Mouse (Mus musculus) hindbrain, embryonic 16.5 days (tissue): ENCODE results near the gene Pmel. TPM values are rescaled to one million over a fixed set of nuclear protein-coding genes. Genes with fewer than 3 reads are reported as not detected.

Source experiments
- ATAC-seq: fragments of 200-750 bp; cut with Nextera tagmentation; 2 replicates; pipeline ENCODE4 v1.8.0; 2017; ENCODE audit warnings: moderate TSS enrichment, moderate library complexity
- H3K27ac ChIP-seq: fragments of 300-500 bp; sonication (generic); 2 replicates; pipeline ENCODE4 v1.5.1; 2014; ENCODE audit warnings: low read depth, mild to moderate bottlenecking, control low read depth, low read length, moderate library complexity
- H3K27me3 ChIP-seq: fragments of 300-500 bp; sonication (generic); replicated peaks from 2 replicates; pipeline ENCODE4 v1.6.1; 2014; ENCODE audit warnings: low read length; ENCODE audit not compliant: control insufficient read depth, insufficient read depth
- H3K36me3 ChIP-seq: fragments of 300-500 bp; sonication (generic); 2 replicates; pipeline ENCODE4 v1.6.1; 2014; ENCODE audit warnings: mild to moderate bottlenecking, low read length, moderate library complexity, mixed read lengths; ENCODE audit not compliant: control insufficient read depth, insufficient read depth
- H3K4me1 ChIP-seq: fragments of 300-500 bp; sonication (generic); 2 replicates; pipeline ENCODE4 v1.6.1; 2014; ENCODE audit warnings: low read depth, low read length; ENCODE audit not compliant: control insufficient read depth, insufficient read depth
- H3K4me2 ChIP-seq: fragments of 300-500 bp; sonication (generic); 2 replicates; pipeline ENCODE4 v1.6.1; 2014; ENCODE audit warnings: mild to moderate bottlenecking, low read length, control low read depth, moderate library complexity
- H3K4me3 ChIP-seq: fragments of 300-500 bp; sonication (generic); 2 replicates; pipeline ENCODE4 v1.5.1; 2014; ENCODE audit warnings: mild to moderate bottlenecking, low read length, control low read depth, moderate library complexity
- H3K9ac ChIP-seq: fragments of 300-500 bp; sonication (generic); 2 replicates; pipeline ENCODE4 v1.6.1; 2014; ENCODE audit warnings: low read depth, mild to moderate bottlenecking, control low read depth, low read length, moderate library complexity
- H3K9me3 ChIP-seq: fragments of 300-500 bp; sonication (generic); 2 replicates; pipeline ENCODE4 v1.6.1; 2014; ENCODE audit warnings: mild to moderate bottlenecking, low read length, moderate library complexity; ENCODE audit not compliant: control insufficient read depth
- WGBS: fragments of 180-500 bp; shearing (Covaris S2); extraction: QIAGEN DNeasy Blood & Tissue Kit; methylation state at CpG from one replicate; pipeline ENCODE4 v1.1.7; 2014; 5-methylcytosine and 5-hydroxymethylcytosine counted together
- polyA plus RNA-seq: library from polyadenylated mRNA; unstranded; fragments of >200 nt; fragmentation: Nextera tagmentation; extraction: Ambion mirVana; gene quantifications from 2 replicates; pipeline ENCODE4 v1.2.1, GENCODE M21; 2015

Pmel gene
- polyA plus RNA-seq, 1 experiment from 2014 or later, result 0.83 TPM

- 18% methylated on average over 18 of the region's 18 CpGs for WGBS
Measured at GRCm38 (mm10) chr10:128744680-128745601, 40.9 kb downstream of the Pmel start, which contains the start of gene Dgka. Dgka (minus strand) TSS chr10:128744855.

GRCm38 (mm10) chr10:128745946-128746613 is 42.1 kb downstream of the Pmel start:
- Histone ChIP-seq H3K4me1 (peaks cover 32% of the 10 kb centered on the region), H3K4me2 (no peak overlapping the region), H3K4me3 (no peak overlapping the region), H3K27ac (no peak overlapping the region), H3K36me3 (no peaks in the 10 kb centered on the region), H3K9ac (no peak overlapping the region), H3K9me3 (no peaks in the 10 kb centered on the region), H3K27me3 (peaks cover 5% of the 10 kb centered on the region; the same call in 1 of the 2 replicates)
- ATAC-seq, result no peak
- WGBS, result 93% methylated on average over 10 of the region's 10 CpGs

More at GRCm38 (mm10) chr10:128744680-128745601, 40.9 kb downstream of the Pmel start, which contains the start of gene Dgka:
- H3K27me3 ChIP-seq, result peaks cover 5% of the 10 kb centered on the region; the same call in 1 of the 2 replicates
- peaks cover 28% of the 10 kb centered on the region for H3K4me1 ChIP-seq
- H3K4me3 ChIP-seq, result peak within 1 kb of the TSS; percentile 70
- no peaks in the 10 kb centered on the region for H3K9me3 ChIP-seq
- H3K27ac ChIP-seq, result peak within 1 kb of the TSS; percentile 66
- peak within 1 kb of the TSS; percentile 83 for H3K9ac ChIP-seq
- peak within 1 kb of the TSS; percentile 95 for H3K4me2 ChIP-seq
- ATAC-seq, result no peak
- no peaks in the 10 kb centered on the region for H3K36me3 ChIP-seq

- H3K4me2 ChIP-seq, result peak overlapping the region; percentile 95
- H3K9me3 ChIP-seq, result no peaks in the 10 kb centered on the region
- no peak for ATAC-seq
- H3K4me1 ChIP-seq, result peaks cover 32% of the 10 kb centered on the region
- peak overlapping the region; percentile 92 for H3K27ac ChIP-seq
- peaks cover 5% of the 10 kb centered on the region; the same call in 1 of the 2 replicates for H3K27me3 ChIP-seq
- H3K4me3 ChIP-seq, result peak overlapping the region; percentile 79
- 45% methylated on average over 9 of the region's 9 CpGs for WGBS
- peak overlapping the region; percentile 89 for H3K9ac ChIP-seq
- no peaks in the 10 kb centered on the region for H3K36me3 ChIP-seq
Measured at GRCm38 (mm10) chr10:128746972-128747645, 43.1 kb downstream of the Pmel start.

- H3K4me1 ChIP-seq, result peaks cover 31% of the 10 kb centered on the region
- H3K9ac ChIP-seq, result peak within 1 kb of the TSS; percentile 89
- H3K4me3 ChIP-seq, result peak within 1 kb of the TSS; percentile 79
- H3K27ac ChIP-seq, result peak within 1 kb of the TSS; percentile 92
- peak; percentile 29 for ATAC-seq
- no peaks in the 10 kb centered on the region for H3K9me3 ChIP-seq
- H3K4me2 ChIP-seq, result peak within 1 kb of the TSS; percentile 95
- no peaks in the 10 kb centered on the region for H3K36me3 ChIP-seq
- under 1% methylated on average over 36 of the region's 36 CpGs for WGBS
- H3K27me3 ChIP-seq, result peaks cover 2% of the 10 kb centered on the region; the same call in 1 of the 2 replicates
Measured at GRCm38 (mm10) chr10:128747646-128748251, 43.8 kb downstream of the Pmel start, which contains the start of gene Pym1. Pym1 (plus strand) TSS chr10:128747889.

GRCm38 (mm10) chr10:128748252-128748864 is 44.4 kb downstream of the Pmel start:
- Histone ChIP-seq H3K9me3 (no peaks in the 10 kb centered on the region), H3K4me1 (peaks cover 26% of the 10 kb centered on the region), H3K27ac (peak overlapping the region; percentile 92), H3K9ac (peak overlapping the region; percentile 89), H3K36me3 (0 out of 2 replicates have a peak, but pooled peaks cover 2% of the 10 kb centered on the region), H3K4me2 (peak overlapping the region; percentile 95), H3K27me3 (0 out of 2 replicates have a peak, but pooled peaks cover 2% of the 10 kb centered on the region), H3K4me3 (peak overlapping the region; percentile 79)
- ATAC-seq, result peak; percentile 94
- WGBS, result under 1% methylated on average over 37 of the region's 37 CpGs

Other genes starting within 250 kb of the Pmel start
- 136 and 168 TPM in 2 replicates for gene Smarcc2, start 244.9 kb upstream of the Pmel start, polyA plus RNA-seq
- gene Myl6, start 210.1 kb upstream of the Pmel start, polyA plus RNA-seq, result 946 and 1,028 TPM in 2 replicates
- 6.7 and 7.1 TPM in 2 replicates for gene Myl6b, start 205.5 kb upstream of the Pmel start, polyA plus RNA-seq
- gene Esyt1, start 178.3 kb upstream of the Pmel start, polyA plus RNA-seq, result 13.5 and 16.6 TPM in 2 replicates
- gene Zc3h10, start 156.4 kb upstream of the Pmel start, polyA plus RNA-seq, result 16.7 and 17.0 TPM in 2 replicates
- gene Rpl41, start 154.9 kb upstream of the Pmel start, polyA plus RNA-seq, result 2,004 and 2,091 TPM in 2 replicates
- gene Pa2g4, start 138.2 kb upstream of the Pmel start, polyA plus RNA-seq, result 128 and 130 TPM in 2 replicates
- gene Erbb3, start 114.5 kb upstream of the Pmel start, polyA plus RNA-seq, result 1.3 and 1.6 TPM in 2 replicates
- gene Rps26, start 77.4 kb upstream of the Pmel start, polyA plus RNA-seq, result 296 and 313 TPM in 2 replicates
- 15.3 and 18.9 TPM in 2 replicates for gene Ikzf4, start 58.2 kb upstream of the Pmel start, polyA plus RNA-seq
- gene Suox, start 30.1 kb upstream of the Pmel start, polyA plus RNA-seq, result 14.9 and 16.1 TPM in 2 replicates
- 118 and 130 TPM in 2 replicates for gene Rab5b, start 7.9 kb upstream of the Pmel start, polyA plus RNA-seq
- 18.3 and 24.2 TPM in 2 replicates for gene Cdk2, start 836 bp downstream of the Pmel start, polyA plus RNA-seq
- 7.4 and 8.8 TPM in 2 replicates for gene Dgka, start 40.7 kb downstream of the Pmel start, polyA plus RNA-seq
- 40.8 and 46.3 TPM in 2 replicates for gene Pym1, start 43.7 kb downstream of the Pmel start, polyA plus RNA-seq
- 0.45 and 0.74 TPM in 2 replicates for gene Mmp19, start 86.7 kb downstream of the Pmel start, polyA plus RNA-seq
- gene Dnajc14, start 99.9 kb downstream of the Pmel start, polyA plus RNA-seq, result 49.6 and 53.2 TPM in 2 replicates
- gene Tmem198b, start 100.2 kb downstream of the Pmel start, polyA plus RNA-seq, result 19.6 and 20.4 TPM in 2 replicates
- 137 and 142 TPM in 2 replicates for gene Sarnp, start 113.1 kb downstream of the Pmel start, polyA plus RNA-seq
- gene Ormdl2, start 117.5 kb downstream of the Pmel start, polyA plus RNA-seq, result 23.6 and 27.6 TPM in 2 replicates
- 5.8 and 6.5 TPM in 2 replicates for gene Gdf11, start 187.5 kb downstream of the Pmel start, polyA plus RNA-seq
- gene Cd63, start 196.8 kb downstream of the Pmel start, polyA plus RNA-seq, result 322 and 343 TPM in 2 replicates
- 29.6 and 30.0 TPM in 2 replicates for gene Rdh5, start 218.7 kb downstream of the Pmel start, polyA plus RNA-seq
- gene Bloc1s1, start 219.8 kb downstream of the Pmel start, polyA plus RNA-seq, result 247 and 278 TPM in 2 replicates
- 12.7 and 12.8 TPM in 2 replicates for gene Itga7, start 229.6 kb downstream of the Pmel start, polyA plus RNA-seq